Mouse (Mus musculus): ENCODE results near the gene Nme4. TPM values are rescaled to one million over a fixed set of nuclear protein-coding genes. Genes with fewer than 3 reads are reported as not detected.

Gene Nme4
- total and polyA plus RNA-seq, 2 experiments from 2014 or later = 16.0 to 23.3 TPM

GRCm38 (mm10) chr17:26137106-26137750, 41.8 kb upstream of the Nme4 start:
- DNase-seq (ENCODE audit: low spot score) = no peak
- Histone ChIP-seq H3K36me3 (ENCODE audit: insufficient read depth, low read length) (no peaks in the 10 kb centered on the region), H3K4me3 (ENCODE audit: low read length) (no peak overlapping the region), H3K9me3 (ENCODE audit: low read length) (no peaks in the 10 kb centered on the region), H3K4me1 (ENCODE audit: insufficient read depth, low read length) (peaks cover 8% of the 10 kb centered on the region), H3K27me3 (ENCODE audit: insufficient read depth, low read length) (no peaks in the 10 kb centered on the region), H3K27ac (no peak overlapping the region), H3K9ac (replicated peaks; ENCODE audit: low read length) (no peak overlapping the region), H3K4me2 (ENCODE audit: low read depth, low read length) (no peak overlapping the region)
- WGBS = 92% methylated on average over 11 of the region's 11 CpGs
- no peak for ATAC-seq
- no peak for TF ChIP-seq CTCF (IDR thresholded peaks at IDR 0.05; ENCODE audit: low read depth)

- Histone ChIP-seq H3K4me2 (ENCODE audit: low read depth, low read length) (peak overlapping the region; percentile 13; the same call in 1 of the 2 replicates), H3K9me3 (ENCODE audit: low read length) (no peaks in the 10 kb centered on the region), H3K4me1 (ENCODE audit: insufficient read depth, low read length) (no peaks in the 10 kb centered on the region), H3K27ac (no peak overlapping the region), H3K27me3 (ENCODE audit: insufficient read depth, low read length) (no peaks in the 10 kb centered on the region), H3K4me3 (ENCODE audit: low read length) (peak overlapping the region; percentile 3; the same call in 1 of the 2 replicates), H3K9ac (replicated peaks; ENCODE audit: low read length) (no peak overlapping the region), H3K36me3 (ENCODE audit: insufficient read depth, low read length) (peaks cover 10% of the 10 kb centered on the region; the same call in 1 of the 2 replicates)
- DNase-seq (ENCODE audit: low spot score) (peak; percentile 15), ATAC-seq (0 out of 2 replicates have a peak, but pooled peaks have one; percentile 31)
- WGBS = 75% methylated on average over 18 of the region's 18 CpGs
- no peak for TF ChIP-seq CTCF (IDR thresholded peaks at IDR 0.05; ENCODE audit: low read depth)
Observed at GRCm38 (mm10) chr17:26131856-26132853, 36.8 kb upstream of the Nme4 start.

- peaks cover 19% of the 10 kb centered on the region; the same call in 1 of the 2 replicates for H3K36me3 ChIP-seq (ENCODE audit: insufficient read depth, low read length)
Observed at GRCm38 (mm10) chr17:26131062-26131732, 35.8 kb upstream of the Nme4 start.

GRCm38 (mm10) chr17:26125226-26125625, 29.8 kb upstream of the Nme4 start:
- TF ChIP-seq CTCF (IDR thresholded peaks at IDR 0.05; ENCODE audit: low read depth) = no peak
- peaks cover 7% of the 10 kb centered on the region for H3K4me1 ChIP-seq (ENCODE audit: insufficient read depth, low read length)
- ATAC-seq (no peak), DNase-seq (ENCODE audit: low spot score) (no peak)
- peaks cover 26% of the 10 kb centered on the region; the same call in 1 of the 2 replicates for H3K36me3 ChIP-seq (ENCODE audit: insufficient read depth, low read length)
- H3K4me2 ChIP-seq (ENCODE audit: low read depth, low read length) = no peak overlapping the region
- no peak overlapping the region for H3K27ac ChIP-seq
- H3K4me3 ChIP-seq (ENCODE audit: low read length) = no peak overlapping the region
- H3K27me3 ChIP-seq (ENCODE audit: insufficient read depth, low read length) = no peaks in the 10 kb centered on the region
- no peaks in the 10 kb centered on the region for H3K9me3 ChIP-seq (ENCODE audit: low read length)
- H3K9ac ChIP-seq (replicated peaks; ENCODE audit: low read length) = no peak overlapping the region
- 89% methylated on average over 10 of the region's 10 CpGs for WGBS

More at GRCm38 (mm10) chr17:26131062-26131732, 35.8 kb upstream of the Nme4 start:
- peak overlapping the region; percentile 3; the same call in 1 of the 2 replicates for H3K4me3 ChIP-seq (ENCODE audit: low read length)
- TF ChIP-seq CTCF (IDR thresholded peaks at IDR 0.05; ENCODE audit: low read depth) = no peak
- no peaks in the 10 kb centered on the region for H3K9me3 ChIP-seq (ENCODE audit: low read length)
- DNase-seq (ENCODE audit: low spot score) (peak; percentile 32), ATAC-seq (peak; percentile 61; the same call in 1 of the 2 replicates)
- H3K27me3 ChIP-seq (ENCODE audit: insufficient read depth, low read length) = no peaks in the 10 kb centered on the region
- H3K4me2 ChIP-seq (ENCODE audit: low read depth, low read length) = peak overlapping the region; percentile 13; the same call in 1 of the 2 replicates
- H3K4me1 ChIP-seq (ENCODE audit: insufficient read depth, low read length) = no peaks in the 10 kb centered on the region
- WGBS = 63% methylated on average over 18 of the region's 18 CpGs
- H3K9ac ChIP-seq (replicated peaks; ENCODE audit: low read length) = no peak overlapping the region
- no peak overlapping the region; the same call in 1 of the 2 replicates for H3K27ac ChIP-seq

GRCm38 (mm10) chr17:26124560-26124959, 29.2 kb upstream of the Nme4 start:
- Histone ChIP-seq H3K9me3 (ENCODE audit: low read length) (no peaks in the 10 kb centered on the region), H3K4me1 (ENCODE audit: insufficient read depth, low read length) (peaks cover 7% of the 10 kb centered on the region), H3K27me3 (ENCODE audit: insufficient read depth, low read length) (no peaks in the 10 kb centered on the region), H3K4me2 (ENCODE audit: low read depth, low read length) (peak overlapping the region; percentile 77), H3K36me3 (ENCODE audit: insufficient read depth, low read length) (peaks cover 20% of the 10 kb centered on the region; the same call in 1 of the 2 replicates), H3K9ac (replicated peaks; ENCODE audit: low read length) (peak overlapping the region; percentile 65; the same call in 1 of the 2 replicates), H3K4me3 (ENCODE audit: low read length) (peak overlapping the region; percentile 78), H3K27ac (no peak overlapping the region)
- no peak for DNase-seq (ENCODE audit: low spot score)
- no peak for TF ChIP-seq CTCF (IDR thresholded peaks at IDR 0.05; ENCODE audit: low read depth)
- 81% methylated on average over 7 of the region's 7 CpGs for WGBS
- no peak for ATAC-seq

GRCm38 (mm10) chr17:26123267-26123684, 27.9 kb upstream of the Nme4 start, which contains the start of gene Mrpl28:
Gene Mrpl28 (plus strand): TSS chr17:26123500.
- WGBS = under 1% methylated on average over 32 of the region's 32 CpGs
- ATAC-seq (peak; percentile 90), DNase-seq (ENCODE audit: low spot score) (peak; percentile 99)

More at GRCm38 (mm10) chr17:26123267-26123684, 27.9 kb upstream of the Nme4 start, which contains the start of gene Mrpl28:
- Histone ChIP-seq H3K9me3 (ENCODE audit: low read length) (no peaks in the 10 kb centered on the region), H3K4me2 (ENCODE audit: low read depth, low read length) (peak within 1 kb of the TSS; percentile 77), H3K4me3 (ENCODE audit: low read length) (peak within 1 kb of the TSS; percentile 78), H3K27me3 (ENCODE audit: insufficient read depth, low read length) (no peaks in the 10 kb centered on the region), H3K27ac (peak within 1 kb of the TSS; percentile 46; the same call in 1 of the 2 replicates), H3K9ac (replicated peaks; ENCODE audit: low read length) (peak within 1 kb of the TSS; percentile 65), H3K4me1 (ENCODE audit: insufficient read depth, low read length) (peaks cover 7% of the 10 kb centered on the region), H3K36me3 (ENCODE audit: insufficient read depth, low read length) (peaks cover 20% of the 10 kb centered on the region; the same call in 1 of the 2 replicates)
- TF ChIP-seq CTCF (IDR thresholded peaks at IDR 0.05; ENCODE audit: low read depth) = no peak

Data from hindbrain, postnatal 0 days (tissue).